Mouse (Mus musculus): ENCODE data around the gene Them7. TPM values are rescaled to one million over a fixed set of nuclear protein-coding genes. Genes with fewer than 3 reads are reported as not detected.

The Them7 gene
- polyA plus RNA-seq, 1 experiment from 2014 or later: 0.13 TPM

GRCm38 (mm10) chr2:105311414-105311813 is 87.3 kb downstream of the Them7 start:
- Histone ChIP-seq H3K4me2 (ENCODE audit: low read depth, low read length) (no peak overlapping the region), H3K27me3 (ENCODE audit: control insufficient read depth, insufficient read depth, low read depth, low read length) (no peaks in the 10 kb centered on the region; the same call in 1 of the 2 replicates)
- WGBS: 35% methylated on average over 13 of the region's 13 CpGs

GRCm38 (mm10) chr2:105311991-105312390 is 87.9 kb downstream of the Them7 start:
- H3K36me3 ChIP-seq (ENCODE audit: control insufficient read depth, insufficient read depth, low read length): no peaks in the 10 kb centered on the region
- H3K4me1 ChIP-seq (replicated peaks; ENCODE audit: control insufficient read depth, insufficient read depth, low read length): no peaks in the 10 kb centered on the region
- H3K9ac ChIP-seq (ENCODE audit: low read length): no peak overlapping the region
- WGBS: 10% methylated on average over 7 of the region's 7 CpGs
- no peaks in the 10 kb centered on the region; the same call in 1 of the 2 replicates for H3K27me3 ChIP-seq (ENCODE audit: control insufficient read depth, insufficient read depth, low read depth, low read length)
- no peak overlapping the region for H3K4me2 ChIP-seq (ENCODE audit: low read depth, low read length)
- no peak overlapping the region for H3K27ac ChIP-seq (ENCODE audit: low read length)
- H3K4me3 ChIP-seq (ENCODE audit: low read length): no peak overlapping the region
- ATAC-seq (ENCODE audit: low read depth): no peak
- no peaks in the 10 kb centered on the region for H3K9me3 ChIP-seq (ENCODE audit: control insufficient read depth, low read length)

More at GRCm38 (mm10) chr2:105311414-105311813, 87.3 kb downstream of the Them7 start:
- no peak overlapping the region for H3K4me3 ChIP-seq (ENCODE audit: low read length)
- no peak overlapping the region for H3K27ac ChIP-seq (ENCODE audit: low read length)
- no peaks in the 10 kb centered on the region for H3K36me3 ChIP-seq (ENCODE audit: control insufficient read depth, insufficient read depth, low read length)
- H3K9ac ChIP-seq (ENCODE audit: low read length): no peak overlapping the region
- no peaks in the 10 kb centered on the region for H3K4me1 ChIP-seq (replicated peaks; ENCODE audit: control insufficient read depth, insufficient read depth, low read length)
- no peak for ATAC-seq (ENCODE audit: low read depth)
- no peaks in the 10 kb centered on the region for H3K9me3 ChIP-seq (ENCODE audit: control insufficient read depth, low read length)

- H3K27ac ChIP-seq (ENCODE audit: low read length): no peak overlapping the region
- 14% methylated on average over 3 of the region's 3 CpGs for WGBS
- no peak for ATAC-seq (ENCODE audit: low read depth)
Measured at GRCm38 (mm10) chr2:105313077-105313476, 89.0 kb downstream of the Them7 start.

GRCm38 (mm10) chr2:105317556-105318184 is 93.5 kb downstream of the Them7 start:
- Histone ChIP-seq H3K4me1 (replicated peaks; ENCODE audit: control insufficient read depth, insufficient read depth, low read length) (no peaks in the 10 kb centered on the region), H3K4me2 (ENCODE audit: low read depth, low read length) (no peak overlapping the region), H3K9ac (ENCODE audit: low read length) (no peak overlapping the region), H3K4me3 (ENCODE audit: low read length) (no peak overlapping the region), H3K36me3 (ENCODE audit: control insufficient read depth, insufficient read depth, low read length) (no peaks in the 10 kb centered on the region), H3K27ac (ENCODE audit: low read length) (no peak overlapping the region), H3K9me3 (ENCODE audit: control insufficient read depth, low read length) (no peaks in the 10 kb centered on the region), H3K27me3 (ENCODE audit: control insufficient read depth, insufficient read depth, low read depth, low read length) (no peaks in the 10 kb centered on the region; the same call in 1 of the 2 replicates)
- WGBS: 61% methylated on average over 13 of the region's 13 CpGs
- no peak for ATAC-seq (ENCODE audit: low read depth)

More at GRCm38 (mm10) chr2:105313077-105313476, 89.0 kb downstream of the Them7 start:
- Histone ChIP-seq H3K4me1 (replicated peaks; ENCODE audit: control insufficient read depth, insufficient read depth, low read length) (no peaks in the 10 kb centered on the region), H3K4me2 (ENCODE audit: low read depth, low read length) (no peak overlapping the region), H3K9me3 (ENCODE audit: control insufficient read depth, low read length) (no peaks in the 10 kb centered on the region), H3K4me3 (ENCODE audit: low read length) (no peak overlapping the region), H3K36me3 (ENCODE audit: control insufficient read depth, insufficient read depth, low read length) (no peaks in the 10 kb centered on the region), H3K9ac (ENCODE audit: low read length) (no peak overlapping the region), H3K27me3 (ENCODE audit: control insufficient read depth, insufficient read depth, low read depth, low read length) (no peaks in the 10 kb centered on the region; the same call in 1 of the 2 replicates)

GRCm38 (mm10) chr2:105326067-105326466 is 101.9 kb downstream of the Them7 start:
- WGBS: 85% methylated on average over 5 of the region's 5 CpGs
- ATAC-seq (ENCODE audit: low read depth): no peak
- H3K4me2 ChIP-seq (ENCODE audit: low read depth, low read length): no peak overlapping the region

GRCm38 (mm10) chr2:105330024-105330423 is 105.9 kb downstream of the Them7 start:
- Histone ChIP-seq H3K9me3 (ENCODE audit: control insufficient read depth, low read length) (no peaks in the 10 kb centered on the region), H3K4me3 (ENCODE audit: low read length) (no peak overlapping the region), H3K9ac (ENCODE audit: low read length) (no peak overlapping the region), H3K36me3 (ENCODE audit: control insufficient read depth, insufficient read depth, low read length) (no peaks in the 10 kb centered on the region), H3K4me1 (replicated peaks; ENCODE audit: control insufficient read depth, insufficient read depth, low read length) (no peaks in the 10 kb centered on the region), H3K4me2 (ENCODE audit: low read depth, low read length) (no peak overlapping the region), H3K27ac (ENCODE audit: low read length) (no peak overlapping the region), H3K27me3 (ENCODE audit: control insufficient read depth, insufficient read depth, low read depth, low read length) (no peaks in the 10 kb centered on the region)
- WGBS: 80% methylated on average over 4 of the region's 4 CpGs
- no peak for ATAC-seq (ENCODE audit: low read depth)

More at GRCm38 (mm10) chr2:105326067-105326466, 101.9 kb downstream of the Them7 start:
- H3K4me1 ChIP-seq (replicated peaks; ENCODE audit: control insufficient read depth, insufficient read depth, low read length): no peaks in the 10 kb centered on the region
- H3K4me3 ChIP-seq (ENCODE audit: low read length): no peak overlapping the region
- H3K9me3 ChIP-seq (ENCODE audit: control insufficient read depth, low read length): no peaks in the 10 kb centered on the region
- no peak overlapping the region for H3K9ac ChIP-seq (ENCODE audit: low read length)
- H3K27me3 ChIP-seq (ENCODE audit: control insufficient read depth, insufficient read depth, low read depth, low read length): no peaks in the 10 kb centered on the region
- no peak overlapping the region for H3K27ac ChIP-seq (ENCODE audit: low read length)
- H3K36me3 ChIP-seq (ENCODE audit: control insufficient read depth, insufficient read depth, low read length): no peaks in the 10 kb centered on the region

GRCm38 (mm10) chr2:105333107-105333506 is 109.0 kb downstream of the Them7 start:
- Histone ChIP-seq H3K27me3 (ENCODE audit: control insufficient read depth, insufficient read depth, low read depth, low read length) (no peaks in the 10 kb centered on the region), H3K9me3 (ENCODE audit: control insufficient read depth, low read length) (no peaks in the 10 kb centered on the region), H3K36me3 (ENCODE audit: control insufficient read depth, insufficient read depth, low read length) (no peaks in the 10 kb centered on the region), H3K4me2 (ENCODE audit: low read depth, low read length) (no peak overlapping the region), H3K27ac (ENCODE audit: low read length) (no peak overlapping the region), H3K4me1 (replicated peaks; ENCODE audit: control insufficient read depth, insufficient read depth, low read length) (no peaks in the 10 kb centered on the region), H3K4me3 (ENCODE audit: low read length) (no peak overlapping the region), H3K9ac (ENCODE audit: low read length) (no peak overlapping the region)
- 54% methylated on average over 8 of the region's 8 CpGs for WGBS
- ATAC-seq (ENCODE audit: low read depth): no peak

GRCm38 (mm10) chr2:105333976-105334713 is 110.0 kb downstream of the Them7 start:
- Histone ChIP-seq H3K36me3 (ENCODE audit: control insufficient read depth, insufficient read depth, low read length) (no peaks in the 10 kb centered on the region), H3K4me3 (ENCODE audit: low read length) (no peak overlapping the region), H3K4me2 (ENCODE audit: low read depth, low read length) (no peak overlapping the region), H3K9me3 (ENCODE audit: control insufficient read depth, low read length) (no peaks in the 10 kb centered on the region), H3K9ac (ENCODE audit: low read length) (no peak overlapping the region), H3K27me3 (ENCODE audit: control insufficient read depth, insufficient read depth, low read depth, low read length) (no peaks in the 10 kb centered on the region), H3K4me1 (replicated peaks; ENCODE audit: control insufficient read depth, insufficient read depth, low read length) (no peaks in the 10 kb centered on the region), H3K27ac (ENCODE audit: low read length) (no peak overlapping the region)
- ATAC-seq (ENCODE audit: low read depth): peak; percentile 69; the same call in 1 of the 2 replicates
- WGBS: 43% methylated on average over 10 of the region's 10 CpGs

- H3K27ac ChIP-seq (ENCODE audit: low read length): no peak overlapping the region
- no peaks in the 10 kb centered on the region for H3K36me3 ChIP-seq (ENCODE audit: control insufficient read depth, insufficient read depth, low read length)
- no peak for ATAC-seq (ENCODE audit: low read depth)
Measured at GRCm38 (mm10) chr2:105335661-105336060, 111.5 kb downstream of the Them7 start.

More at GRCm38 (mm10) chr2:105335661-105336060, 111.5 kb downstream of the Them7 start:
- Histone ChIP-seq H3K9me3 (ENCODE audit: control insufficient read depth, low read length) (no peaks in the 10 kb centered on the region), H3K27me3 (ENCODE audit: control insufficient read depth, insufficient read depth, low read depth, low read length) (no peaks in the 10 kb centered on the region), H3K4me1 (replicated peaks; ENCODE audit: control insufficient read depth, insufficient read depth, low read length) (no peaks in the 10 kb centered on the region), H3K4me2 (ENCODE audit: low read depth, low read length) (no peak overlapping the region), H3K4me3 (ENCODE audit: low read length) (no peak overlapping the region), H3K9ac (ENCODE audit: low read length) (no peak overlapping the region)
- WGBS: 57% methylated on average over 2 of the region's 2 CpGs
